Mouse (Mus musculus) monocyte, adult 5-6 weeks (primary cell): ENCODE results near the gene Gm20518. TPM values are rescaled to one million over a fixed set of nuclear protein-coding genes. Genes with fewer than 3 reads are reported as not detected.

Experiments used
- ATAC-seq: fragments of 153-309, 156-312 bp; replicated peaks from 2 replicates; pipeline ENCODE4 v1.8.0; 2017; ENCODE audit warnings: mild to moderate bottlenecking; ENCODE audit not compliant: low TSS enrichment, insufficient number of reproducible peaks, severe bottlenecking, poor library complexity, low FRiP score
- total RNA-seq: library from RNA; stranded (forward); fragments of 200-1000, 200-491, 200-594 nt; gene quantifications from 3 replicates; pipeline ENCODE4 v1.2.3, GENCODE M21; 2017

Gene Gm20518
- total RNA-seq, 1 experiment from 2014 or later, result 2.5 TPM

DNA sequence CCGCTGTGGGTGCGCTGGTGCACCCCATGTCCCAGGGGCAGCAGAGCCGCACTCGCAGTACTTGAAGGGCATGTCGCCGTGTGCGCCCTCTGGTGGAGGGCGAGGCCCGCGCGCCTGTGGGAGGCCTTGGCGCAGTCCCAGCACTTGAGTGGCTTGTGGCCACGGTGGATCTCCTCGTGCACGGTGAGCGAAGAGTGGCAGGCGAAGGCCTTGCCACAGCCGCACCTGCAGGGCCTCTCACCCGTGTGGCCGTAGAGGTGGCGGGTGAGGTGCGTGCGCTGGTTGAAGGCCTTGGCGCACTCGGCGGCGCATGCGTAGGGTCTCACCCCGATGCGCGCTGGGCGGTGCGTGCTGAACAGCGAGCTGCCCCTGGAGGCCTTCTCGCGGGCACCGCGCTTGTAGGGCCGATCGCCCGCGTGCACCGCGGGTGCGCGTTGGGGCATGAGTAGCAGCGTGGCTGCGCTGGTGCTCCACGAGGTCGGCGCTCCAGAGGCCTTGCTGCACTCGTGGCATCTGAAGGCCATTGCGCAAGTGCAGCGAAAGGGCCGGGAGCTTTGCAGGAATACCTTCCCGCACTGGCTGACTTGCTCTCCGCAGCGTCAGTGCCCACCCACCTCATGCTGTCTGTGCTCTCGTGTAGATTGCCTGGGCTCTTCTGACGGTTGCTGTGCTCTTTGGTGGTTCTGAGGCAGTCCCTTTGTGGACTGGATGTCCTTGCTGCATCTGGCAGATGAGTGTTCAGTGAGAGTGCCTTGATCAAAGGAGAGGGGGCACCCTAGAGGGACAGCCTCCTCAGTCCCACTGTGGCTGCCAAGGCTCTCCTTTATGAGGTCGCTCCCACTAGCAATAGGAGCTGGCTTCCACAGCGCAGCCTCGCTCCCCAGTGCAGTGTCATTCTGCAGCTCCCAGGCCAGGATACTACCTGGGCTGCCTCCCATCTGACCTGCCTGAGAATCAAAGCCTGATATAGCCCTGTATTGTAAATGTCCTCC lies 75.8 kb downstream of the Gm20518 start:
- ATAC-seq, result peak; percentile 76

DNA sequence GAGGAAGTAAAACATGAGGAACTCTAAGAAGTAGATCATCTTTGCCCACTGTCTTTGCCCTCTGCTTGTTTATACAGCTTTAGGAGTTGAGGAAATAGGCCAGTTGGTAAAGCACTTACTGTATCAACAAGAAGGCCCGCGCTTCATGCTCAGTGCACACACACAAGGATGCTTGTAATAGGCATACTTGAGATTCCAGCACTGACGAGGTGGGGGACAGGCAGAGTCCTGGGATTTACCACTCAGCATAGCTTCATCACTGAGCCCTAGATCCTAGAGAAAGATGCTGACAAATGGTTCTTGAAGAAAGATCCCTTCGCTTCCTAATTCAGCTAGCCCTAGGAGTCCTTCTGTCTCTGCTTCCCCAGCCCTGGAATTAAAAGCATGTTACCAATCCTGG lies 78.3 kb downstream of the Gm20518 start:
- no peak for ATAC-seq

DNA sequence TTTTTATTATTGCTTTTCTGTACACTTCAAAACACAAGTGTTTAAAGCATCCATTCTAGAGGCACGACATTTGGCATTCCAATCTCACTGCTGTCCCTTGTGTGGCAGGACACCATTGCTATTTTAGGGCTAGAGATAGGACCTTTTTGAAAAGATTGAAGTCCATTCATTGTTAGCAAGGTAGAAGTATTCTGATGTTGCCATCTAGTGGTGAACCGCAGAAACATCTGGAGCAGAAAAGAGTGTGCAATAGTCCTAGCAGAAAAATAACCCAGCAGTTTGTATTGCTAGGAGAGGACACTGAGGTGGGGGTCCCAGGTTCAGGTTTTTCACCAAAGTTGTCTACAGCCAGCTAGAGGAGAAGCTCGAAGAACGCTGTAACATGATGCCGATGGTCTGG lies 79.4 kb downstream of the Gm20518 start:
- ATAC-seq, result no peak

DNA sequence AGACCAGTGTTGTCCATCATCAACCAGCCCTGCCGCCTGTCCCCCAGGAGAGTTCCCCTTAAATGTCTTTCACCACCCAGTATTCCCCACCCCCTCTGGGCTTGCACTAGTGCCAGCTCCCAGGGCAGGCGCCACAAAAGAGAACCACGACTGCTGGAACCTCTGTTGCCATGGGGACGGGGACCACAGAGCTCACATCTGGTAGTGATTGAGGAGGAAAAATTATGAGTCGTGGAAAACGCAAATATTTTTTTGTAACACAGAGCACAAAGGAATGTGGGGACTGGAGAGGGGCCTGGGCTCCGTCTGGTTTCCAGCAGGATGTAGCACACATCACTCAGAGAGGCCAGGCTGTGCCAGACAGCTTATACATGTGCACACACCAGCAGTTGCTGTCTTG lies 81.8 kb downstream of the Gm20518 start:
- no peak for ATAC-seq

DNA sequence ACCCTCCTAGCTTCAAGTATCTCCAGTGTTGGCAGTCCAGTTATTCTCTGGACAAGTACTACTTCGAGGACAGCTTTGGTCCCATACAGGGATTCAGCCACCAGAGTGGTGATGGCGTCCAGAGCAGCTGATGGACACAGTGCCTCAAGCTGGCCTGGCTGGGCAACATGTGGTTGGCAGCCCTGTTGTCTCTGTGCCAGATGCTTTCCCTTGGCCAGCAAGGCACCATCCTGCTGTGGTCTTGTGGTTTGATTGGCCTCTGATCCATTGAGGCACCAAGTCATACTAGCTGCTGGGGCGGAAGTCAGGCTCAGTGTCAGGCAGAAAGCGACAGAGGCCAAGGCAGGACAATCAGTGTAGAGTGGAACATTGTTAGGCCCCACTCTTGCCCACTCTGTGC lies 82.3 kb downstream of the Gm20518 start:
- no peak for ATAC-seq

DNA sequence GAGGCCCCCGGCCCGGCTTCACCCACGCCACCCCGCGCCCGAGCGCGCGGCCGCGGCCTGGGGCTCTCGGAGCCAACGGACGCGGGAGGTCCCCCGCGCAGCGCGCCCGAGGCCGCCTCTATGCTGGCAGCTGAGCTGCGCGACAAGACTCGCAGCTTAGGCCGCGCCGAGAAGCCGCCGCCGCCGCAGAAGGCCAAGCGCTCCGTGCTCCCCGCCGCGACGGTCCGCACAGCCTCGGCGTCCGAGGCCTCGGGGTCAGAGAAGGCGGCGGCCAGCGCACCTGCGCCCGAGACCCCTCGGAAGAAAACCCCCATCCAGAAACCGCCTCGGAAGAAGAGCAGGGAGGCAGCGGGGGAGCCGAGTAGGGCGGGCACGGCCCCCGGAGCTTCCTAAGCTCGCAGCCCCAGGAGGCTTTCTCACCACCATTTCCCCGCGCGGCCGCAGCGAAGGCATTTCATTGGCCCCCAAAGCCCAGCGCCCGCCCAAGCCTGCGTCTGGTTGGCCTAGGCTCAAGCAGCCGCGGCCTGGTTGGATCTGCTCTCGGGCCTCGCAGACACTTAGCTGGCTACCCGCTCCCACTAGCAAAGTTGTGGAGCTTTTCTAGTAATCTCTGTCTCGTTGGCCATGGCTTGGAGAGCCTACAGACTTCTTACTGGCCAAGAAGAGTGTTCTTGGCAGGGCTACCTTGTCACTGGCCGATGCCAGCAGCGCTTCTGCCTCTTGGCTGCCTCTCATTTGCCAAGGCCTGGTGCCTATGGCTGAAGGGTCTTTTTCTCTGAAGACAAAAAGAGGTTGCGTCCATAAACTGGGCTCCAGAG lies 84.1 kb downstream of the Gm20518 start:
- ATAC-seq, result peak; percentile 60

DNA sequence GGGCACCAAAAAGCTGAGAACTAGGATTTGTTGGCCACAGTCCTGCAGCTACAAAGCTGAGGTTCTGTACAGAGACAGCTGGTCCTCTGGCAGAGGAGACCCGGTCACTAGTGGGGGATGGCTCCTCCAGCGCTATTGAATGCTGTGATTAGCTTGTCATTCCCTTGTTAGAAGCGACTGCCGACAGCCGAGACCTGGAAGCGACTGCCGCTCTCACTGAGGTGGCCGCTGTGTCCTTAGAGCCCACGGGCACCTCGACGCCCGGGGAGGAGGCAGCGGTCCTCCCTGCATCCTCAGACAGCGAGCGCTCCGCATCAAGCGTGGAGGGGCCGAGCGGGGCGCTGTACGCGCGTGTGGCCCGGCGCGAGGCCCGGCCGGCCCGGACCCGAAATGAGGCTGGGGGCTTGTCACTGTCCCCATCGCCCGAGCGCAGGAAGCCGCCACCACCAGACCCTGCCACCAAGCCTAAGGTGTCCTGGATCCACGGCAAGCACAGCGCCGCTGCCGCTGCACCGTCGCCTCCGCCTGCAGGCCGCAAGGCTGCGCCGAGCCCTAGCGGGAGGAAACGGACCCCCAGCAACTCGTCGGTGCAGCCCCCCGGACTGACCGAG lies 84.8 kb downstream of the Gm20518 start:
- no peak for ATAC-seq

DNA sequence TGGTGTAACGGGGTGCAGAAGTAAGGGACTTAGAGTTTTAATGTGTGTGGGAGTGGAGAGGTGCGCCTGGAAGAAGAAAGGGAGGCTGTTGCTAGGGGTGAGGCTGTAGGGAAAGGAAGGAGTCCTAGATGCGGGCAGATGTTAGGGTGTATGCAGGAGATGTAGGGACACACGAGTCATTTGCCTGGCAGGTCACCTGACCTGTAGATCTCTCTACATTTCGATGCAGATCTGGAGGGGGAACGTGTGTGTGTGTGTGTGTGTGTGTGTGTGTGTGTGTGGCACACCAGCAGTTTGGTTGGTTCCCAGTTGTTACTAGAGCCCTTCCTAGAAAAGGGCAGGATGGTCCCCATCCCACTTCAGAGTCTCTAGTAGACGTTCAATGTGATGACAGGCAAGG lies 86.5 kb downstream of the Gm20518 start:
- no peak for ATAC-seq

DNA sequence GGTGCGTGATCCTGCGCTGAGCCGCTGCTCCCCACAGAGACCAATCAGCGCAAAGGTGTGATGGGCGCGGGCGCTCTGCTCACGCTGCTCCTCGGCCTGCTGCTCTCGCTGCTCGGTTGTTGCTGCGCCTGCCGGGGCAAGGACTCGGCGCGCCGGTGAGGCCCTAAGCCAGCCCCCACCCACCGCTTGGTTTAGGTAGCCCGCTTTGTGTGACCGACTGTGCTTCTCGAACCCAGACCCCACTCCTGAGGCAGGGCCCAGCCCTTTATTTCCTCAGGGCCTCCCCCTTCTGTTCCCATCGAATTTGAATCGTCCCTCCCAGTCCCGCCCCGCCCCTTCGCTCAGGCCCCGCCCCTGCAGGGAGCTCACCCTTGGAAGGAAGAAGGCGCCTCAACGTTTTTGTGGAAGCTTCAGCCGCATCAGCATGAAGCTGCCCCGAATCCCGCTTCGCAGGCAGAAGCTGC lies 87.0 kb downstream of the Gm20518 start:
- ATAC-seq, result no peak

DNA sequence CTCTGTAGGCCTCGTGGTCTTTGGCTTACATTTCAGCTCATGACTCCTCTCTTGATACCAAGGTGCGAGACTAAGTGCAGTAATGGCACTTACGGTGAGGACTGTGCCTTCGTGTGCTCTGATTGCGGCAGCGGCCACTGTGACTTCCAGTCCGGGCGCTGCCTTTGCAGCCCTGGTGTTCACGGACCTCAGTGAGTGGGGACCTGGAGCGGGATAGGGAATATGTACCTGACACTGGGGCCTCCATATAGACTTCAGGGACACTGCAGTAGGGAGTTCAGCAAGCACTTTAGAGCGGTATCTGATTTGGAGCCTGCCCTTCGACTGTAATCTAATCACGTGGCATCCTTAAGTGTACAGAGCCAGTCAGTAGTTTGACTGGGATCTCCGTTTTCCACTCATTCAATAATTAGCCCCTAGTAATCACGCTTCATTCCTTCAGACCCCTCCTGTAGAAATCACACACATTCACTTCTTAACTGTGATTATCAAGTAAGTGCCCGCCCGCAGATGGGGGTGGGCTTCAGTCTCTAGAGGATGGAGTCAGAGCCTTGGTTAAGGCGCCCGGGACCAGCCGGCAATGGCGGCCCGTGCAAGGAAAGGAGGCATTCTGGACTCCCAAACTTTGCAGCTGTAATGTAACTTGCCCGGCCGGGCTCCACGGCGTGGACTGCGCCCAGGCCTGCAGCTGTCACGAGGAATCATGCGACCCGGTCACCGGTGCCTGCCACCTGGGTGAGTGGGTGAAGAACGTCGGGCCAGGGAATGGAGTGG lies 87.6 kb downstream of the Gm20518 start:
- no peak for ATAC-seq

DNA sequence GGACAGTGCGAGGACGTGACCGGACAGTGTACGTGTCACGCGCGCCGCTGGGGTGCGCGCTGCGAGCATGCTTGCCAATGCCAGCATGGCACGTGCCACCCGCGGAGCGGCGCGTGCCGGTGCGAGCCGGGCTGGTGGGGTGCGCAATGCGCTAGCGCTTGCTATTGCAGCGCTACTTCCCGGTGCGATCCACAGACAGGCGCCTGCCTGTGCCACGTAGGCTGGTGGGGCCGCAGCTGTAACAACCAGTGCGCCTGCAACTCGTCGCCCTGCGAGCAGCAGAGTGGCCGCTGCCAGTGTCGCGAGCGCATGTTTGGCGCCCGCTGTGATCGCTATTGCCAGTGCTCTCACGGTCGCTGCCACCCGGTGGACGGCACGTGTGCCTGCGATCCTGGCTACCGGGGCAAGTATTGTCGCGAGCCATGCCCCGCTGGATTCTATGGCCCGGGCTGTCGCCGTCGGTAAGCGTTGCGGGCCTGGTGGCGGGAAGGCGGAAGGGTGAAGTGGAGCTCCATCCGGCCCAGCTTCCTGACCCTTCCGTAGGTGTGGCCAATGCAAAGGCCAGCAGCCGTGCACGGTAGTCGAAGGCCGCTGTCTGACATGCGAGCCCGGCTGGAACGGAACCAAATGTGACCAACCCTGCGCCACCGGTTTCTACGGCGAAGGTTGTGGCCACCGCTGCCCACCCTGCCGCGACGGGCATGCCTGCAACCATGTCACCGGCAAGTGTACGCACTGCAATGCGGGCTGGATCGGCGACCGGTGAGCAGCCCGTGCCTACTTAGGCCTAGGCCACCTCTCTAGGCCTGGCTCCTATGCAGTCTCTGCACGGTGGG lies 88.4 kb downstream of the Gm20518 start:
- ATAC-seq, result 0 out of 2 replicates have a peak, but pooled peaks have one; percentile 29

DNA sequence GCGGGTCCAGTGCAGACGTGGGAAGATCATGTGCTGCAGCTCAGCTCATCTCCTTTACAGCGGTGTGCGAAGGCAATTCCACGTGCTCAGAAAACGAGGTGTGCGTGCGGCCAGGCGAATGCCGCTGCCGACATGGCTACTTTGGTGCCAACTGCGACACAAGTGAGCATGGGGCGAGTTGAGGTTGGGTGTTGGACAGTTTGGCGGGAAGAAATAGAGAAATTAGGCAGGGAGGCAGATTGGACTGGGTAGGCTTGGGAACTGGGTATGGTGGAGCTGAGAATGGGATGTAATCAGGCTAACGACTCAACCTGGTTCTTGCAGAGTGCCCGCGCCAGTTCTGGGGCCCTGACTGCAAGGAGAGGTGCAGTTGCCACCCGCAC lies 89.0 kb downstream of the Gm20518 start:
- no peak for ATAC-seq

DNA sequence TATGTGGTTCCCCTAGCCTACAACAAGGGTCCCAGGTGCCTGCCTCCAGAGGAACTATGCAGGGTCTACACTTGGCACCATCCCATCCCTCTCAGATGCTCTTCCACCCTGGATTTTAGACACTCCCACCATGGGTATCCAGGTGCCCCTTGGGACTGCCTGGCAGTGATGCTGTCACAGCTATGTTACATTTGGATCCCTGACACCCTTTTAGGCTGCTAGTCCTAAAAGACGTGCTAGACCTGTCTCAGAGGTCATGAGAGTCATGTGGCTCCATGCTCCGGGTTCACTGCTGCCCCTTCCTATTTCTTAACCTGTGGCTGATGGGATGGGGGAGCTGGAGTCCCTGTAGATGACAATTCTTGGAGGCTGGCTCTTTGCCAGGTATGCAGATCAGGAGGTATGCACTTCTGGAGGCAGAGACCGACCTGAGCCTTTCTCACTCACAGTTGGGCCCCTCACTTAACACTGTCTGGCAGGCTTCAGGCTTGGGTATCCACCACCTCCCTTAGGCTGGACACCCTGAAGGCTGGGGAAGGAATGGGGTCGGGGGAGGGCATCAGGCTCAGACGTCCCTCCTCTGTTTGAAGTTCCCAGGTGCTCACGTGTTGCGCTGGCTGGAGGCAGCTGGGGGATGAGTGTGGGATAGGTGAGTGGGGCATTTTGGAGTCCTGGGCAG lies 89.6 kb downstream of the Gm20518 start:
- ATAC-seq, result no peak

DNA sequence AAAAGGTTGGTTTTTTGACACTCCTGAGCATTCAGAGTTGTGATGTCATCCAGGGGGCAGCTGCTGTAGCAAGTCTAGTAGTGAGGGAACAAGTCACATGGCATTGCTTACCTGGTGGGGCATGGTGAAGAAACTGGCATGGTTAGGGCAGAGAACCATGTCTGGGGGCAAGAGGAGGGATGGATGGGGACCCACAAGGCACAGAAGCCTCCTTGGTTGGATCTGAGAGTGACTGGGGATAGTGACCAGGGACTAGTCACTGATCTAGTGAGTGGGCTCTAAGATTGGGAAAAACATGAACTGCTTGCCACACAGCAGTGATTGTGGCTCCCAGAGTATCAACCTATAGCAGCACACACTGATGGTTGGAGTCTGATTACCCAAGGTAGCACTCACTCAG lies 91.9 kb downstream of the Gm20518 start:
- no peak for ATAC-seq

DNA sequence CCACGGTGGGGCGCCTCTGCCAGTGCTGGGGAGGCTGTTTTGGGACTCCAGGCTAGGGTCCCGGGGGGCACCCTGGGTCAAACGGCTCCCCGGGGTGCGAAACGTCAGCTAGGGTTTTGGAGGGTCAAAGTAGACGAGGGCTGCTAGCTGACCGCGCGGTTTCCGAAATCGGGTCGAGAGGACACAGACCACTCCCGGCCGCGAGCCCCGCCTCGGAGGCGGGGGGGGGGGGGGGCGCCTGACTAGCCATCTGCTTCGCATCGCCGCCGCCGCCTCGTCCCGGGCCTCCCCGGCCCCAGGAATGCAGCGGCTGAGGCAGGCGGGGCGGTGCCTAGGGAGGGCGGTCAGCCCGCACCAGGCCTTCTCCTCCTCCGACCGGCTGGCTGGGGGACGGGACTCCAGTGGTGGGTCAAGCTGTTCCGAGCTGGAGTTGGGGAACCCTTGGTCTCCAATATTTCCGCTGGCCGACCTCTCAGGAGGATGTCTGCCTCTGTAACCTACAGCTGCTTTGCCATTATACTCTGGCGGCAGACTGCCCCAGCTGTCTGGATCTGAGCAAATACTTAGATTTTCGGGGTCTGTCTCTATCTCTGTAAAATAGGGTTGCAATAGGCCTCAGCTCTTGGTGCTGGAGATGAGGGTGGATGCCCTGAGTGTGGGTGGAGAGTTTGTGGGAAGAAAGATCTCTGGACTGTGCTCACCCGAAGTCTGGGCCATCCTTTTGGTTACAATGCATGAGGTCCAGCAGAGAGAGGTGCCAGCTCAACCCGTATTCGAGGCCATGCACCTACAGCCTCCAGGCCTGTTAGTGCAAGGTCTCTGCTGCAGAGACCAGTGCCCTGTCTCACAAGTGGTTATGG lies 92.9 kb downstream of the Gm20518 start:
- ATAC-seq, result no peak

DNA sequence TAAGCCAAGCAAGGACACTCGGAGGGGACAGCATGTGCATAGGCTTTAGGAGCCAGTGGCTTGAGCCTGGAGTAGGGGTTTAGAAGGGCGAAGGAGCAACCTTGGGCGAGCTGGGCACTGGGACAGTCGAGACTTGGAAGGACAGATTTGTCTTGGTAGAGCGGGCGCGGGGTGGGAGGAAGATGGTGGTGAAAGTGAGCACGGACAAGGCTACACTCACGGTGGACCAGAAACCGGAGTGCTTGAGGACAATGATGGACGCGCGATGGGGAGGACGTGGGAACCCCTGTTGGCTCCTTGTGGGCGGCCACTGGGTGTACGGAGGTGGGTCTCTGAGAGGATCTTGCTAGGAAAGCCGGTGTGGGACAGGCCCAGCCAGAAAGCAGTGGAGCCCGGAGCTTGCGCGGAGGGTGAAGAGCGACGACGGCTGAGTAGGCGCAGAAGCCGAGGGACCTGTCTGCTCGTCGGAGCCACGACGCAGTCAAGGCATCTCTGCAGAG lies 93.6 kb downstream of the Gm20518 start:
- no peak for ATAC-seq
